Mouse (Mus musculus) forebrain, embryonic 11.5 days (tissue): Measurements from ENCODE around the gene Bcl2l13. TPM values are rescaled to one million over a fixed set of nuclear protein-coding genes. Genes with fewer than 3 reads are reported as not detected.

Experiments
- ATAC-seq: fragments of 200-750 bp; cut with Nextera tagmentation; replicated peaks from 2 replicates; pipeline ENCODE4 v1.8.0; 2017; ENCODE audit warnings: moderate TSS enrichment; ENCODE audit not compliant: low FRiP score
- DNase-seq: peaks from one replicate; pipeline ENCODE4 v3.0.0-alpha.2; 2017; ENCODE audit warnings: low spot score
- H3K27ac ChIP-seq: fragments of 300-500 bp; sonication (generic); 2 replicates; pipeline ENCODE4 v1.5.1; 2014; ENCODE audit warnings: low read depth, low read length
- H3K27me3 ChIP-seq: fragments of 300-500 bp; sonication (generic); 2 replicates; pipeline ENCODE4 v1.6.1; 2014; ENCODE audit warnings: mild to moderate bottlenecking, low read length, mixed read lengths; ENCODE audit not compliant: control insufficient read depth, insufficient read depth
- H3K36me3 ChIP-seq: fragments of 300-500 bp; sonication (generic); 2 replicates; pipeline ENCODE4 v1.6.1; 2014; ENCODE audit warnings: mild to moderate bottlenecking, low read length, moderate library complexity, mixed read lengths; ENCODE audit not compliant: control insufficient read depth, insufficient read depth
- H3K4me1 ChIP-seq: fragments of 300-500 bp; sonication (generic); replicated peaks from 2 replicates; pipeline ENCODE4 v1.6.1; 2014; ENCODE audit warnings: low read length, mixed read lengths; ENCODE audit not compliant: control insufficient read depth, insufficient read depth
- H3K4me2 ChIP-seq: fragments of 300-500 bp; sonication (generic); 2 replicates; pipeline ENCODE4 v1.6.1; 2014; ENCODE audit warnings: low read depth, mild to moderate bottlenecking, low read length, moderate library complexity, mixed read lengths; ENCODE audit not compliant: severe bottlenecking
- H3K4me3 ChIP-seq: fragments of 300-500 bp; sonication (generic); 2 replicates; pipeline ENCODE4 v1.5.1; 2014; ENCODE audit warnings: low read depth, low read length
- H3K9ac ChIP-seq: fragments of 300-500 bp; sonication (generic); 2 replicates; pipeline ENCODE4 v1.6.1; 2014; ENCODE audit warnings: low read length
- H3K9me3 ChIP-seq: fragments of 300-500 bp; sonication (generic); 2 replicates; pipeline ENCODE4 v1.6.1; 2016; ENCODE audit warnings: low read length, mixed read lengths; ENCODE audit not compliant: control insufficient read depth
- WGBS: fragments of 180-500 bp; shearing (Covaris S2); extraction: QIAGEN DNeasy Blood & Tissue Kit; methylation state at CpG from one replicate; pipeline ENCODE4 v1.1.7; 2014; 5-methylcytosine and 5-hydroxymethylcytosine counted together
- polyA plus RNA-seq: library from polyadenylated mRNA; unstranded; fragments of >200 nt; fragmentation: Nextera tagmentation; extraction: Ambion mirVana; gene quantifications from 2 replicates; pipeline ENCODE4 v1.2.1, GENCODE M21; 2014

Bcl2l13 gene
- polyA plus RNA-seq = 46.4 and 49.8 TPM in 2 replicates

DNA sequence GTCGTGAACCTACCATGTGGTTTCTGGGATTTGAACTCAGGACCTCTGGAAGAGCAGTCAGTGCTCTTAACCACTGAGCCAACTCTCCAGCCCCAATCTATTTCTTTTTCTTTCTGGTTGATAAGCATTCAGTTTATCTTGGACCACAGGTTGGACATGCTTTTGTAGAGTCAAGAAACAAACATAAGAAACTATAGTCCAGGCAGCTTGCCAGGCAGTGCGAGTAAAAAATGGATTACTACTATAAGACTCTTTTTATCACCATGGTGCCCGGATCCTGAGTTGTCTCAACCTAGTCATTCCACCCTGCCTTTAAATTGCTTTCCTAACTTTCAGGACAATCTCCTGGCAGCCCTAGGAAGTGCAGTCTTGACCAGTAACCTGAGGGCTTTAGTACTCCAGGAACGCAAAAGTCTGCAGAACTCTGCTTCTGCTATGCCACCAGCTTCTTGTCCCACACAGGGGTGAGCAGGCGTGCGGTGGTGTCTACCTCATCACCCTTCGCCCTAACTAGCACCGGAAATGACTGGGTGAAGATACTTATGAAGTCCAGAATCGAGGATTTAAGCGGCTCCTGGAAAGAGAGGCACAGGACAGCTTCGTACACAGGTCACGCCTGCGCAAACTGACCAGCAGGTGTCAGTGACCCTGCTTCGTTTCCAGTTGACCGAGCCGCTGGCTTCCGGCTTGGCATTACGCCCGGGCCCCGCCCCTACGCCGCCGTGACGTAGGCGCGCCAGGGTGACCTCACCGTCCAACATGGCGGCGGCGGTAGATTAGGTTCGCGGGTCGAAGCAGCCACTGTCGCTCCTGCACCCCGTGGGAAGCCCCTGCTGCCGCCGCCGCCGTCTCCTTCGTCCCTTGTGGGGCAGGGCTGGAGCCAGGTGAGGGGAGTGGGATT is at the start of gene Bcl2l13:
Gene Bcl2l13 (plus strand): TSS at position 739 of the 901 bp plus-strand sequence.
- peak within 1 kb of the TSS; percentile 68 for H3K4me2 ChIP-seq
- H3K4me1 ChIP-seq = peaks cover 4% of the 10 kb centered on the region; the same call in 1 of the 2 replicates
- H3K27me3 ChIP-seq = no peaks in the 10 kb centered on the region
- ATAC-seq (peak; percentile 96), DNase-seq (peak; percentile 97)
- peak within 1 kb of the TSS; percentile 87 for H3K4me3 ChIP-seq
- H3K36me3 ChIP-seq = no peaks in the 10 kb centered on the region; the same call in 1 of the 2 replicates
- WGBS = 6% methylated on average over 40 of the region's 40 CpGs
- H3K27ac ChIP-seq = peak within 1 kb of the TSS; percentile 89
- no peaks in the 10 kb centered on the region for H3K9me3 ChIP-seq
- peak within 1 kb of the TSS; percentile 96 for H3K9ac ChIP-seq

DNA sequence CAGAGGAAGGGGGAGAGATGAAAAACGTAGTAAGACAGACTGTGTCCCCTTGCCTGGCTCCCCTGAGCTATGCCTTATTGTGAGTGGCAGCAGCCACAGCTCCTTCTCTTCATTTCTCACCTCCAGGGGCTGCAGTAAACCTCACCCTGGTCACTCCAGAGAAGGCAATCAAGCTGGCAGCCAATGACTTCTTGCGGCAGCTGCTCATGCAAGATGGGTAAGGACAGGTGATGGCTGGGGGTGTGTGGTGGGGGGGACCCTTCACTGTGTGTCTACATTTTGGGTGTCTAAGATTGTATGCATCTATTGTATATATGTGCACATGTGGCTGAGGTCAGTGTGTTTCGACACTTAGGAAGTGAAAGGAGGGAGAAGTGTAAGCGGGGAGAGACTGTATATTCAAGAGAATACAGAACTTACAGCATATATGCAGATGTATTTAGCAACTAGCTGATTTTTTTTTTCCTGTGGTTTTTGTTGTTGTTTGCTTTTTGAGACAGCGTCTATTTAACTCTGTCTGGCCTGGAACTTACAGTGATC is 47.9 kb upstream of the Bcl2l13 start:
- Histone ChIP-seq H3K27ac (no peak overlapping the region), H3K9me3 (no peaks in the 10 kb centered on the region), H3K4me3 (no peak overlapping the region), H3K4me2 (no peak overlapping the region), H3K4me1 (no peaks in the 10 kb centered on the region), H3K36me3 (no peaks in the 10 kb centered on the region), H3K27me3 (no peaks in the 10 kb centered on the region), H3K9ac (no peak overlapping the region)
- WGBS = 92% methylated on average over 5 of the region's 5 CpGs
- no peak for DNase-seq
- ATAC-seq = no peak

DNA sequence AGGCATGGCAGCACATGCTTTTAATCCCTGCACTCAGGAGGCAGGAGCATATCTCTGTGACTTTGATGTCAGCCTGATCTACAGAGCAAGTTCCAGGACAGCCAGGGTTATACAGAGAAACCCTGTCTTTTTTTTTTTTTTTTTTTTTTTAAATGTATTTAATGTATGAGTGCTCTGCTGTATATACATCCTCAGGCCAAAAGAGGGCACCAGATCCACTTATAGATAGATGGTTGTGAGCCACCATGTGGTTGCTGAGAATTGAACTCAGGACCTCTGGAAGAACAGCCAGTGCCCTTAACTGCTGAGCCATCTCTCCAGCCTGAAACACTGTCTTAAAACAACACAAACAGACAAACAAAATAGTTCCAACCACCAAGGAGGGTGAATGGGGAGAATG is 47.1 kb upstream of the Bcl2l13 start:
- H3K27ac ChIP-seq = no peak overlapping the region
- no peaks in the 10 kb centered on the region for H3K27me3 ChIP-seq
- no peaks in the 10 kb centered on the region for H3K9me3 ChIP-seq
- DNase-seq = no peak
- no peaks in the 10 kb centered on the region for H3K4me1 ChIP-seq
- no peak overlapping the region for H3K4me3 ChIP-seq
- no peak overlapping the region for H3K9ac ChIP-seq
- H3K36me3 ChIP-seq = peaks cover 3% of the 10 kb centered on the region; the same call in 1 of the 2 replicates
- no peak for ATAC-seq
- H3K4me2 ChIP-seq = no peak overlapping the region

DNA sequence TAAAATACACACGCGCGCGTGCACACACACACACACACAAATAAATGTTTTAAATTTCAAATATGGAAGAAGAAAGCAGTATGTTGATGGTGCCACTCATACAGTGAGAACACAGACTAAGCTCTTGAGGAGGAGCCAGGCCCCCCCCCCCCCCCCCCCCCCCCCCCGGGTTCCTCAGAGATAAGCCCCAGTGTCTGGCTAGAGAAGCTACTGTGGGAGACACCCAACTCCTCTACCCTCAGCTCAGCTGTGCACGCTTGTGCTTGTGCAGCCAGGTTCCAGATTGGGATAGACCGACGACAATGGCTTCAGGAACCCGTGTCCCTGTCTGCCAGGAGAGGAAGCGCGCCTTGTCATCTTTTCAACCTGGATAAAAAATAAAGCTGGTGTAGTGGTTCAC is 45.9 kb upstream of the Bcl2l13 start:
- H3K27me3 ChIP-seq = no peaks in the 10 kb centered on the region
- H3K4me3 ChIP-seq = no peak overlapping the region
- peaks cover 3% of the 10 kb centered on the region; the same call in 1 of the 2 replicates for H3K36me3 ChIP-seq
- no peaks in the 10 kb centered on the region for H3K4me1 ChIP-seq
- WGBS = 89% methylated on average over 10 of the region's 11 CpGs
- ATAC-seq = 0 out of 2 replicates have a peak, but pooled peaks have one; percentile 28
- no peak overlapping the region for H3K9ac ChIP-seq
- H3K4me2 ChIP-seq = no peak overlapping the region
- no peak overlapping the region for H3K27ac ChIP-seq
- DNase-seq = no peak
- H3K9me3 ChIP-seq = no peaks in the 10 kb centered on the region

DNA sequence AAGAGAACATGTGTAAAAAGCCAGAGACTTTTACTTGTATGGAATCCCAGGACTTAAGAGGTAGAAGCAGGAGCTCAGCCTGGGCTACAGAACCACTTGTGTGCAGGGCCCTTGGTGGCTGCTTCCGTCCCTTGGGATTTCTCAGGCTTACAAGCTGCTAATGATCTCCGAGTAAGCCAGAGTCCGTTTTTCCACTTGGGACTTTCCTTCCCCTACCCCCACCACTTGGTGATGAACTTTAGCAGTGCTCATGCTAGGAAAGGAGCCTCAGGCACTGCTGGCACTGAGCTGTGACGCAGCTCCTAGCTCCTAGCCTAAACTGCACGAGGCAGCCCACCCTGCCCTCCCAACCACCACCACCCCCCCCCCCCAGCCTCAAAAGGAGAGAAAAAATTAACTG is 45.3 kb upstream of the Bcl2l13 start:
- WGBS = 72% methylated on average over 5 of the region's 5 CpGs
- no peak for DNase-seq
- H3K27ac ChIP-seq = no peak overlapping the region
- H3K9me3 ChIP-seq = no peaks in the 10 kb centered on the region
- no peak overlapping the region for H3K4me2 ChIP-seq
- H3K4me3 ChIP-seq = no peak overlapping the region
- no peaks in the 10 kb centered on the region for H3K27me3 ChIP-seq
- H3K4me1 ChIP-seq = no peaks in the 10 kb centered on the region
- H3K9ac ChIP-seq = no peak overlapping the region
- H3K36me3 ChIP-seq = peaks cover 3% of the 10 kb centered on the region; the same call in 1 of the 2 replicates
- no peak for ATAC-seq

DNA sequence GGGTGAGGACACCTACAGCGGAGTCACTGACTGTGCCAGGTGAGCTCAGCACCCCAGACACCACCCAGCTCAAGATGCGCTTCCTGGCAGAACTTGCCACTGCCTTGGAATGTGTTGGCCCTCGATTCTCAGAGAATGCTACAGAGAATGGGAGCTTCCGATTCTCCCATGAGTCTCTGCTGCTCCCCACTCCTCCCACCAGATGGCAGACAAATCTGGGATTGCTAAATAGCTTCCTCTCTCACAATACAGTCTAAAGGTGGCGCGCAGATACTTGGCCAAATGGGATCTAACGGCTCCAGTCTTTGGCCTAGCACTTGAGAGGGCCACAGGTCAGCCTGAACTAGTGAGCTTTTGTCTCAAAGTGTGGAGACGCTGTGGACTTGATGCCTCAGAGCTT is 43.1 kb upstream of the Bcl2l13 start:
- Histone ChIP-seq H3K9ac (no peak overlapping the region), H3K9me3 (no peaks in the 10 kb centered on the region), H3K36me3 (peaks cover 7% of the 10 kb centered on the region; the same call in 1 of the 2 replicates), H3K4me2 (no peak overlapping the region), H3K27ac (no peak overlapping the region), H3K27me3 (no peaks in the 10 kb centered on the region), H3K4me3 (no peak overlapping the region), H3K4me1 (no peaks in the 10 kb centered on the region)
- 82% methylated on average over 8 of the region's 8 CpGs for WGBS
- DNase-seq (no peak), ATAC-seq (no peak)

DNA sequence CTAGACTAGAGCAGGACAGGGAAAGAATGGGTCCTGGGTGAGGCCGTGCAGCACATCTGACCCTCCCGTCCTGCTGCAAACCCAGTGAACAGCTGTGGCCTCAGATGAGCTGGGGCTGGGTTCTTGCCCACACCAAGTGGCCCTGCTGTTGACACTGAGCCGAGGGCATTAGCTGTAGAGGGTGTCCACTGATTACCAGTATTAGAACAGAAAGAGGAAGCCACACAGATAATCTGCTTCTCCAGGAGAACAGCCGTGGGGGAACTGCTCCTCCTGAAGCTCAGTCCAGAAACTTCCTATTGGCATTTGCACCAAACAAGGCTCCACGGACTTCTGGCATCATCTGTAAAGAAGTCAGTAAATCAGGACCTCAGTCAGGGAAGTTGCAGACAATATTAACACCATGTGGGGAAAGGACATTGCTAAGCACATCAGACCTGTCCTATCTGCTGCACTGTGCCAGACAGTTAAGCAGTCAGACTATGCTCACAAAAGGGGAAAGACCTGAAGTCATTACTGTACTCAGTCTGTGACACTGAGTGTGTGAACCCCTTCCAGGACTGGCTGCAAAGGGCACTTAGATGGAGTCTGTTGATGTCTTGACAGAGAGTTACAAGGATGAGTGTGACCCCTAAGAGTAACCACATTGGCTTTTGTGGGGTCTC is 40.5 kb upstream of the Bcl2l13 start:
- ATAC-seq (no peak), DNase-seq (no peak)
- H3K4me3 ChIP-seq = no peak overlapping the region
- no peak overlapping the region for H3K4me2 ChIP-seq
- H3K27me3 ChIP-seq = no peaks in the 10 kb centered on the region
- peaks cover 7% of the 10 kb centered on the region; the same call in 1 of the 2 replicates for H3K36me3 ChIP-seq
- no peaks in the 10 kb centered on the region for H3K9me3 ChIP-seq
- H3K27ac ChIP-seq = no peak overlapping the region
- no peak overlapping the region for H3K9ac ChIP-seq
- H3K4me1 ChIP-seq = no peaks in the 10 kb centered on the region
- WGBS = 88% methylated on average over 5 of the region's 5 CpGs

DNA sequence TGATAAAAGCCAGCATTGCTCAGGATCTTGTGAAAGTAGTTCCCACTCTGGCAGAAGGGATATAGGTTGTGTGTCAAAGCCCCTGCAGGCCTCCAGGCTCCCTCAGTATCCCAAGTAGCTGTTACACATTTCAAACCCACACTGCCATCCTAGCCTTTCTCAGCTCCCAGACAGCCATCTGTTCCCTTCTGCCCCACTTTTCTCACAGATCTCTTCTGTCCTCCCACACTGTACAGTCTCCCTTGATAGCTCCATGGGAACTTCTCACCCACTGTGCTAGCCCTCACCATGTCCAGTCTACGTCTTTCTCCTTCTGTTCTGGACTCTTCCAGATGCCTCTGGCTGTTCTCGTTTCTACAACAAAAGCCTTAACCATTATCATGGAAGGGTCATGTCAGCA is 39.9 kb upstream of the Bcl2l13 start:
- Histone ChIP-seq H3K27ac (no peak overlapping the region), H3K4me1 (no peaks in the 10 kb centered on the region), H3K27me3 (no peaks in the 10 kb centered on the region), H3K9me3 (no peaks in the 10 kb centered on the region), H3K4me2 (no peak overlapping the region), H3K36me3 (peaks cover 7% of the 10 kb centered on the region; the same call in 1 of the 2 replicates), H3K4me3 (no peak overlapping the region), H3K9ac (no peak overlapping the region)
- ATAC-seq (no peak), DNase-seq (no peak)
- WGBS = 88% methylated on average over 2 of the region's 2 CpGs
